Mouse (Mus musculus): Measurements from ENCODE around the gene Ccdc57. TPM values are rescaled to one million over a fixed set of nuclear protein-coding genes. Genes with fewer than 3 reads are reported as not detected.
"Not testable (repeated sequence)": the region's sequence is repeated elsewhere in the genome, so short reads cannot be mapped to it uniquely, and the experiment has no call there.

Ccdc57 gene
- total RNA-seq, 2 experiments from 2014 or later: 4.1 to 4.9 TPM

DNA sequence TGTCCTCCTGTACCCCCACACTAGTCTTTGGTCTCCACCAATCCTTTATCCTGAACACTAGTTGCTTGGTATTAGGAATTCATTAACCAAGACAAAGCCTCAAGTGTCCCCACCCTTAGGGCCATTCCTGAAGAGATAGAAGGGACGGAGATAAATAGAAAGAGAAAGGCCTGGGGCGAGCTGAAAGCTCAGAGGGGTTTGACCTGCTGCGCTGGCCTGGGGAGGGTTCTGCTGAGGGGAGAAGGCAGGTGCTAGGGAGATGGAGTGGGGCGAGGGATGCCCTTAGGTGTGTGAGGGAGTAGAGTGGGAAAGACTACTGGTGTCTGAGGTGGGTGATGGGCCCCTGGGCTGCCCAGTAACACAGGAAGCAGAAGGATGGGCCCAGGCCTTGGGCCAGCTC lies 78.9 kb downstream of the Ccdc57 start:
- intact Hi-C loops (cut with DNase I): no loop called here
- DNase-seq: no peak

DNA sequence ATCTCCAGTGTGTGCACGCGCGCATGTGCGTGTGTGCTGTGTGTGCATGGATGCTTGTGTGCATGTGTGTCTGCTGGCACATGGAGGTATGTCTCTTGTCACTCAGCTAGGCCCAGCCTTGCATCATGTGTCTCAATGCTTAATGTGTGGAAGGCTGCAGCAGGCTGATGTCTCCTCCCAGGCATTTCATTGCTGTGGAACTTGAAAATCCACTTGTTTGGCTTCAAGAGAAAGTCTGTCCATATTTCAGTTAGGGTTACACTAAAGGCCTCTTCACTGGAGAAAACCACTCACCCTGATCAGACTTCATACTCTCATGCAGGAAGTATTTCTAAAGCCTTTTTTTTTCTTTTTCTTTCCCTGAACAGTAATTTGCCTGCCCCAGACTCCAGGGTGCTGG lies 79.5 kb downstream of the Ccdc57 start:
- intact Hi-C loops (cut with DNase I): no loop called here
- DNase-seq: no peak

DNA sequence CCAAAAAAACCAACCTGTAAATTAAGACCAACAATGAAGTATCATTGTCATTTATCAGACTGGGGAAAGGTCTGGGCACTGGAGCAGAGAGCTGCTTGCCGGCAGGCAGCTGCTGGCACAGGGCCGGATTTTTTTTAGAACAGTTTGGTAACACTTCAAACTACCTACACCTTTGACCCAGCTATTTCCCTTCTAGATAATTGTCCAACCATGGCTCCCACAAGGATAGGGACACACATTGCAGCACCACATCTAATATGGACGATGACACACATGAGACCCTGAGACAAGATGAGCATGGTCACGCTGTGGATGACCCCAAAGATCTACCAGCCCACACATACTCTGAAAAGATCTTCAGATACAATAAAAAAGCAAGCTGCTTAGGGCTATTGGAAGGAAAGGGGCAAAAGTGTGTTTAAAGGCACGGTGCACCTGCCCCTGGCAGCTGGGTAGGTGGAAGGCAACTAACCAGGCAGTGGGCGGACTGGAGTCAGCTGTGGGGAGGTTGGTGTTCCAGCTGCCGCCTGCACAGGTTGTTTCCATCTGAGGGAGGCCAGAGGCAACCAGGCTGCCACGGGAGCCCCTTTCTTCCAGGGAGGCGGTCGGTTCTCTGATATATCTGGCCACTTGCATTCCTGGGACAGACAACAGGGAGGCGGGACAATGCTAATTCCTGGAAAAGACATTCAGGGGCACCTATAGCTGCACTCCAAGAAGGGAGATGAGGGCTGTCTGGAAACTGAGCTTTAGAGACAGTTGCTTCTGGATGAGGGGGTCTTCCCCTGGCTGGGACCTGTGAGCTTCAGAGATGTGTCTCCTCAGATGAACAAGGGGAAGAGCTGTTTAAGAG lies 80.4 kb downstream of the Ccdc57 start:
- DNase-seq: no peak

DNA sequence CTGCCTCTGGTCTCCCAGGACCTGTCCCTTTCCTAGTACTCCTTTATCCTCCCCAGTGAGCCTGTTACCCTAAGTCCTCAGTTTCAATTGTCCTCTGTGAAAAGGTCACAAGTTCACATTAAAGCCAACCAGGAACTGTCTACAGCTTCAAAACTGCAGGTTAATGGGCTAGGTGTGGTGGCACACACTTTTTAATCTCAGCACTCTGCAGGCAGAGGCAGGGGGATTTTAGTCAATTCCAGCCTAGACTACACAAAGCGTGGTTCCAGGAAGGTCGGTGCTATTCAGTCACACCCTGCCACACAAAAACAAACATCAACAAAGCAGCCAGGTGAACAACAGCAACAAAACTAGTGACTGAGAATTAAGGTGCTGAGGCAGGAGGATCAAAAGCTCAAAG lies 81.1 kb downstream of the Ccdc57 start:
- intact Hi-C loops (cut with DNase I): no loop called here
- no peak for DNase-seq

More for the DNA sequence above, 80.4 kb downstream of the Ccdc57 start:
- intact Hi-C loops (cut with DNase I): no loop called here

DNA sequence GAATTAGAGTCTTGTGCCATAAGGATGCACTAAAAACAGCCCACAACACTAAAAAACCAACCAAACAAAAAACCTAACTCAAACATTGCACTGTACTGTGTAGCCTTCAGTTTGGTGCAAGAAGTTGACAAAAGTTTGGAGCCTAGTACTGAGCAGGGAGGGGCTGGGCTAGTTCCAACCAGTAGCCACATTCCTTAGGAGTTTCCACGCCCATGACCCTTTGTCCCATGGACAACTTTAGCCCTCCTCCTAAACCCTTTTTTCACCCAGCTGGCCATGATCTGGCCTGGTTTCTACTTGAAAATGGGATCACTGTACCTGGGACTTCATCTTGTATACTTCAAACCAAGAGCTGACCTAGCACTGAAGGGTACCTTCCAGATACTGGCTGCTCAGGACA lies 81.5 kb downstream of the Ccdc57 start:
- intact Hi-C loops (cut with DNase I): no loop called here
- no peak for DNase-seq

DNA sequence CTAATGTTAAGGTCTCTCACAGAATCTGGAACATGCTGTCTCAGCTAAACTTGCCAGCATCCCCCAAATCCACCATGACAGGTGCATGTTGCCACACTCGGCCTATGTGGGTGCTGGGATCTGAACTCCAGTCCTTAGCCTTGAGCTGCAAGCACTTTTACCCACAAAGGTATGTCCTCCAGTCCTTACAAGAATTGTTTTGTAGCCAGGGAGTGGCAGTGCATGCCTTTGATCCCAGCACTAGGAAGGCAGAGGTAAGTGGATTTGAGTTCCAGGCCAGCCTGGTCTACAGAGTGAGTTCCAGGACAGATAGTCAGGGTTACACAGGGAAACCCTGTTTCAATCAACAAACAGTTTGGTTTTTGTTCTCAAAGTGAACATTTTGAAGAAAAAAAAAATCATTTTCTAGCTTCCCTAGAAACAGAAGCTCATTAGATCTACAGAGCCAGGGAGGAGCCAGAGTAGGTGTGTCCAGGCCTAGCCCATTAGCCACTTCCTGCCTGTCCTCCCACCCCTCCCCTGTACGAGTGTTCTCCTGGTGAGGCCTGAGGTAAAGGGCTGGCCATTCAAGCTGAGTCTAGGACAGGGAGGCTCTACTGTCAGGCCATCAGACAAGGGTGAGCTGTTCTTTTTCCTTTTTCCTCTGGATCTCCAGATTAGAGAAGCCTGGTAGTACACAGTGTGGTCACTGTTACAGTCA lies 82.2 kb downstream of the Ccdc57 start:
- intact Hi-C loops (cut with DNase I): no loop called here
- DNase-seq: no peak

DNA sequence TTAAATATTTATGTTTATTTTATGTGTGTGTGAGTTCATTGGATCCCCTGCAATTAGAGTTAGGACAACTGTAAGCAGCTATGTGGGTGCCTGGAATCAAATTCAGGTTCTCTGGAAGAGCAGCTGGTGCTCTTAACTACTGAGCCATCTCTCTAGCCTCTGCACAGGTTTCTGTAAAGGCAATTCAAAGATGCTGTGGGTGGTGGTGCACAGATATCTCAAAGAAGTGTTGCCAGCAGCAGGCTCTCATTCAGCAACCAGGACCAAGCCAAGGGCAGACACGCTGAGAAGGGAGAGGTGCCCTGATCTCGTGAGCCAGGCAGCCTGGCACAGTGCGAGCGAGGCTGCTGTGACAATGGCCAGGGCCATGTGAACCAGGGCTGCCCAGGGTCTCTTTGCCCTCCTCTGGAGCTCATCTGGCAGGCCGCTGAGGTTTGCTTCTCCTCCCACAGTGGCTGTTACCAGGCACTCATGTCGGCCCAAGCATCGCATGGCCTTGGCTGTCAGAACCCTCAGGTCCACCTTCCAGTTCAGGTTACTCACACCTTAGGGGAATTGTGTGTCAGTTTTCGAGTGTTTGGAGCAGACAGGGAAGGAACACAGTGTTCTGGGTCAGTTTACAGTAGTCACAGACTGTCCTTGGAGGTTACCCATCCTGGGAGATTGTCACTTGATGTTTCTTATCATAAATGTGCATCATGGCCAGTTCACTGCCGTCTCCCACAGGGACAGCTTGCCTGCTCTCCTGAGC lies 85.8 kb downstream of the Ccdc57 start:
- intact Hi-C loops (cut with DNase I): no loop called here
- DNase-seq: no peak

DNA sequence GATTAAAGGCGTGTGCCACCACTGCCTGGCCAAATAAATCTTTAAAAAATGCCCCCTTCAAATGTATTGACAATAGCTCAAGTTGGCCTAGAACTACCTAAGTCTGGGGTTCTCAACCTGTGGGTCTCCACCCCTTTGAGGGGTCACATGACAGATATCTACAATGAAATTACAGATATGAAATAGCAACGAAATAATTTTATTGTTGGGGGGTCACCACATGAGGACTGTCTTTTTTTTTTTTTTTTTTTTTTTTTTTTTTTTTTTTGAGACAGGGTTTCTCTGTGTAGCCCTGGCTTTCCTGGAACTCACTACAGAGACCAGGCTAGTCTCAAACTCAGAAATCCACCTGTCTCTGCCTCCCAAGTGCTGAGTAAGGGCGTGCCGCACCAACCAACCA lies 88.3 kb downstream of the Ccdc57 start:
- no peak for DNase-seq
- intact Hi-C loops (cut with DNase I): no loop called here

DNA sequence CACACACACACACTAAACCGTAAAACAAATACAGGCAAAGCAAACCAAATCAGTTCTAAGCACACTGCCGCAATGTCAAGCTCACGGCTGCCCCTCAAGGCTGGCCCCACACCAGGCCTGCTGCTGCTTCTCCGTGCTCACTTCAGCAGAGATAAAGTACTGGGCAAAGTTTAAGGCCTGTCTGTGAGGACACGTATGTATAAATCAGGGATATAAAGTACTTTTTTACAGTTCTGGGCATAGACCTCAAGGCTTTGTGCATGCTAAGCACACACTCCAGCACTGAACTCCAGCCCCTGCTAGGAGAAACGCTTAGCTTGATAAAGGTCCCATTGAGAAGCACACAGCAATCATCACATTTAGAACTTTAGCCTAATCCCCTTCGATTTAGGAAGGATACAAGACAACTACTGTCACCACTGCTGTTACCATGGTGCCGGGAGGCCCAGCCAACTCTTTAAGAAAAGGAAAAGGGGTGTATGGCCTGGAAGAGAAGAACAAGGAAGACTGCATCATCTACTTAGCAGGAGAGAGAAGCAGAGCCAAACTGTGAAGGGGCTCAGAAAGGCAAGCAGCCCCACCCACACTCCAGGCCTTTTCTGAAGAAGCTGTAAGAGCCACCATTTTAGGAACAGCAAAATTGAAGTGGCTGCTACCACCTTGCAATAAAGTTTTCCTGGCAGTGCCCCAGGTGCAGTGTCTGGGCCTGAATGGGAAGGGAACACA lies 99.0 kb downstream of the Ccdc57 start:
- intact Hi-C loops (cut with DNase I): no loop called here
- DNase-seq: no peak

DNA sequence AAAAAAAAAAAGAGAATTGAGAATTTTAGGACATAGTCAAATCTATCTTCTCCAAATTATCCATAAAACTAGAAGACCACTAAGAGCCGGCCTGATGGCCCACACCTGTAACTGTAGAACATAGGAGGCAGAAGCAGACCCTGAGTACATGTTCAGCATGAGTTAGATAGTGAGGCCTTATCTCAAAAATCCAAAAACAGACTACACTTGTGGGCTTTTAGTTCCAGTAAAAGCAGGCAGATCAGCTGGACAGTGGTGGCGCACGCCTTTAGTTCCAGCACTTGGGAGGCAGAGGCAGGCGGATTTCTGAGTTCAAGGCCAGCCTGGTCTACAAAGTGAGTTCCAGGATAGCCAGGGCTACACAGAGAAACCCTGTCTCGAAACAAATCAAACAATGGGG lies 99.7 kb downstream of the Ccdc57 start:
- intact Hi-C loops (cut with DNase I); DNase-seq: not testable (repeated sequence)

DNA sequence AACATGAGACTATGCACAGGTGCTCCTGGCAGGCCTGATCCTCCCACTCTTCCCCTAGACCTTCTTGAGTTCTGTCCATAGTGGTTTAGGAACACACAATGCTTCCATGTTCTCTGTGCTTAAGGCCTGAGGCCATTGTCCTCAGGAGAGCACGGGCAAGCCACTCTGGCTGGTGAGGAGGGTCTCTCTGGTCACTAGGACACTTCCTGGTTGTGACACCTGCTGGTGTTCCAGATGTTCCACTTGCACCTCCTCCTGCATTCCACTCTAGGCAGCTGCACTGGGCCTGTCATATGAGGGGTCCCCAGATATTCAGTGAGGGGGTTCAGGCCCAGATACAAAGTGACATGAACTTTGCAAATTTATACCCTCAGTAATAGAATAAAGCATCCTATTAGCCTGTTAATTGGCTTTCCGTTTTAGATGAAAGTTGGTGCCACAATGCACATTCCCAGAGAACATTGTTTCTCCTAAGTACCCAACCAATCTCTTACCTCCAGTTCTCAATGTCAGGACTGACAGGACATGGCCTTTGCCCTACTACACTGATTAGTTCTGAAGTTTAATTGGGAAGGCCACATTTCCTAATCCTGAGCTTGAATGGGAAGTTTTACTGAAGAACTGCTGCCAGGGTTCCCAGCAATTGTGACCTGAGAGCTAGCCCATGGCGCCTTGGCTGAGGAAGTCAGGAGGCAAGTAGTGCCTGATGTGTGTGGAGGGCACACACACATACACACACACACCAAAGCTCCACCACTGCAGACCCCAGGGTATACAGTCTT lies 100.8 kb downstream of the Ccdc57 start:
- DNase-seq: peak in 1 of 2 experiments; percentile 7
- intact Hi-C loops (cut with DNase I): no loop called here

DNA sequence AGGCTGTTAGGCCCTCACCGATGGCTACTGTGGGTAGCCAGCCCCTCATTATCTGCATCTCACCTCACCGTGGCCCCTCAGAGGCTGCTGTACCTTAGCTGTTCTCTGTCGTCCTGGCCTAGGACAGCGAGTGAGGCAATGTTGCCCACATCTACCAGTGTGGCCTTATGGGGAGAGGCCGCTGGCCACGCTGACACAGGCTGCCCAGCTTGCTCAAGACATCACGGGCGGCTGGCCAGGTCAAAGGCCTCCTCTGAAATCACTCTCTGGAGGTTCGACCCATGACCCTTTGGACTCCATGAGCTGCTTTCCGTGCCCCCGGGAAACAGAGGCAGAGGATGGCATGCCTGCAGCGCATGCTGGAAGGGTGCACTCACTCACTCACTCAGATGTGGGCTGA lies 102.0 kb downstream of the Ccdc57 start:
- DNase-seq: no peak
- intact Hi-C loops (cut with DNase I): no loop called here

DNA sequence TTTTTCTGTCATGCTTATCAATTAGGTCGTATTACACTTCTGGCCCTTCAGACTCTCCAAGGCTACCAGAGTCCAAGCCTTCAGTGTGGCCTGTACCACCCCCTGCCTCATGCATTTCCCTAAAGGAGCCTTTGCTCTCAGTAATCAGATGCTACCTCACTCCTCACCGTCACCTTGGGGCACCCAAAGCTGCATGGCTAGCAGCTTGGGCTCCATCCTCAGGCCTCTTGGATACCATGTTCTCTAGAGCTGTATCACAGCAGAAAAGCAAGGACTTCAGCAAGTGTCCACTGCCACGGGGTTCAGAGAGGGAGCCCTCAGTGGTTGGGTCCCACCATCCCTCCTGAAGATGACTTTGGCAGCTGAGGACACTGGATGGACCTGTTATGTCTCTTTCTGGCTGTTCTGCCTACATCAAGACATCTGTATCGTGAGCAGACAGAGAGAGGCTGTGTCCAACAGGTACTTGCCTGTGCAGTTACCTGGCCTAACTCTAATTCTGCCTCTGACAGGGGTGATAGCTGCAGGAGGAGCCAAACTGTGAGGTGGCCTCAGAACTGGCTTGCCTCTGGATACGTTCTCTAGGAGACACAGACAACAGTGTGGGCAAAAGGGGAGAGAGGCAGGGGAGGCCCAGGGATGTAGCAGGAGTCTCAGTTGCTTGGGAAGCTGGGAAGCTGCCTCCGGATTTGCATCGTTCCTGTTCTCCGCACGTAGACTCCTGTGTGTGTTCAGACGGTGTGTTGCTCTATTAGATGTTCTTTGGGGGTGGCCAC lies 102.7 kb downstream of the Ccdc57 start:
- DNase-seq: no peak
- intact Hi-C loops (cut with DNase I): no loop called here

DNA sequence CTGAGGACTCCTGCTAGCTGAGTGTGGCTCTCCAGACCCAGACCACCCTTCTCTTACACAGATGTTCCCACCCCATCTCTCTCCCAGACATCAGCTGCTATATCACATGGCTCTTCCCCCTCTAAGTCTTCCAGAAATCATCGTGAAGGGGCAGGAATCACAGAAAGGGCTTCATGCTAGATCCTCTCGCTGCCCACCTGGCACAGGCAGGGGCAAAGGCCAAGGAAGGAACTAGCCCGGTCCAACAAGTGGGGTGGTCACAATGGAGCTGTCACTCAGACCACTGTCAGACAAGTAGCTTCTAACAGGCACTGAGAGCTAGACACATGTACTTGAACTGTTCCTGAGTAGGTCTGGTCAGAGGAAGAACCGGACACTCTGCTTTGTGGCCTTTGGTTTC lies 104.3 kb downstream of the Ccdc57 start:
- intact Hi-C loops (cut with DNase I): no loop called here
- DNase-seq: no peak

DNA sequence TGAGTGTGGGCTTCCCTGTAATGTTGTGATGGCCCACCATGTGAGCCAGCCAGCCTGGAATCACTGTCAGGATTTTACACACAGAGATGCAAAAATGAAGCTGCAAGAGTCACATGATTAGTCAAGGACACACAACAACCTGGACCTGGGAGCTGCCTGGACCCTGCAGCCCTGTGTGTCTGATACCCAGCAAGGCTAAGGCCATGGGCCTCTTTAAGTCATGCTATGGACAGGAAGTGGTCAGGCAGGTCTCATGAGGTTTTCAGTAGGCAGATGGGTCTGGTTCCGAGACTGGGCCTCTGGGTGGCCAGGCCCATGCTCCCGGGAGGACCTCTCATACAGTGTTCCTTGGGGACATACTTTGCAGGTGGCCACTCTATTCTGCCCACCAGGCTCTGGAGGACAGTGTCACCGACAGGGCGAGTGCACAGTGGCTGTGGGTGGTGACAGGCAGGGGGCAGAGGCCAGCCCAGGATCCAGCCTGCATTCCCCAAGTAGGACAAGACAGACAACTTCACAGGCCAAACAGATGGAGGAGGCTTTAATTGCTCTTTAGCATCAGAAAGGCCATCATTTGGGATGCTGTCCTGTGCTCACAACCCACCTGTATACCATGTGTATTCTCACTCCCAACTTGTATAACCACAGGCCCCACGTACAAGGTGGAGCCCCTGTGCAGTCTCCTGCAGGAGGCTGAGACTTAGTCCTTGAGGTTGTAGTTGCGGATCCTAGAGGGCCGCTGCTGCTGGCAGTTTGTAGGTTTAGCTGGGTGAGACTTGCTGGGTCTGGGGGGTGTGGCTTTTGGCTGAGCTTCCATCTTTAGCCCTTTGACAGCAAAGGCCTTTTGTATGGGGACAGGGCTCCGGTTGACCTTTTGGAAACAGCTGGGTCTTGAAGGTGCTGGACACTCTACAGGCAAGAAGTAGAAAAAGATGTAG lies 106.4 kb downstream of the Ccdc57 start:
- intact Hi-C loops (cut with DNase I): no loop called here
- DNase-seq: no peak

DNA sequence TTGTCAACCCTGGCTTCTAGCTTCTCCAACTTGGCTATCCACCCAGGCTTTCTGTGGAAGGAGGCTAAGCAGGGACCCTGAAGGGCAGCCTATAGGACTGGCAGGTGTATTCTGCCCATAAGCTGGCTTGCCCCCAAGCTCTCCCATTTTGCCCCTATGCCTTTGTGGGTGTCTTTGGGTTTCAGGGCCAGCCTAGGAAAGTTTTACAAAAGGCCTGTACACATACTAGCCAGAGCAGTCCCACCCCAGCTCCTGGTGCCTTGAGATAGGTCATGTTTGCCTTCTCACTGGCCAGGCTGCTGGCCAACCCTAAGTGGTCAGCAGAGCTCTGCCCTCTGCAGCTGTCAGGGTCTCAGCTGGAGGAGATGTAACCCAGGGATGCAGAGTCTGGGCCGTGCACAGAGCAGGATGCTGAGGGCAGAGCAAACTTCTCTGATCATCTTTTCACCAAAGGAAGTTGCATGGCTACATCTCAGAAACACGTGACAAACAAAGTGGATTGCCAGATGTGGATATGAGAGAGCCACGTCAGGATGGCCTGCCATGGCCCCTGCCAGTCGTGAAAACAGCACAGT lies 107.3 kb downstream of the Ccdc57 start:
- DNase-seq: no peak
- intact Hi-C loops (cut with DNase I): no loop called here

DNA sequence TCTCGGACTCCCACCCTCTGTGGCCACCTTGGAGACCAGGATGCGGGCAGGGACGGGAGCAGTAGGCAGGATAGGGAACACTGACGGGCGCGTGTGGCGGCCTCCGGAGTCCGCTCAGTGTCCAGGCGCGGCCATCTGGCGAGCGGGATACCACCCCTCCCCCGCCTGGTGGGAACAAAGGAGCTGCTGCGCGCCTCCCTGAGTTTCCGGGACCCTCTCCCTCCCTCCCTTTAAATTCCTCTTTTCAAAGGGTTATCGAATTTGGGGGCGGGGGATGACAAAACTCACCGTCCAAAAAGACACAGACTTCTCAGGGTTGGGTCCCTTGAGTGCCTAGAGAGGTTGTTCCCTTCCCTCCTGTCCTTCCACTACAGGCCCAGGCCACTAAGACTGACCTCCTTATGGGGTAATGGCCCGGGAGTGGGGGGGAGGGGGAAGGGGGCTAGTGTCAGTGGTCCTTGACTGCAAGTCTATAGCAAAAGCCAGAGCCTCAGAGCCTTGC lies 107.8 kb downstream of the Ccdc57 start:
- intact Hi-C loops (cut with DNase I): no loop called here
- DNase-seq: no peak

All from gastrocnemius, postnatal 36 days (tissue).